Mouse (Mus musculus): ENCODE measurements around the gene Nmnat2.

GRCm38 (mm10) chr1:153168293-153168692 is 213.5 kb downstream of the Nmnat2 start:
- TF ChIP-seq CTCF (IDR thresholded peaks at IDR 0.05; ENCODE audit: low read depth) (no peak), EP300 (optimal IDR thresholded peaks at IDR 0.05) (no peak)

Measured in stomach, postnatal 0 days (tissue).